Mouse (Mus musculus) skeletal muscle tissue, adult 2 months (tissue): ENCODE results near the gene Dnm3.
"Not testable (repeated sequence)": the region's sequence is repeated elsewhere in the genome, so short reads cannot be mapped to it uniquely, and the experiment has no call there.

Source experiments
- DNase-seq: peaks from one replicate; pipeline ENCODE4 v3.0.0-alpha.2; 2012; ENCODE audit warnings: low read depth, low spot score

The Dnm3 gene

GRCm38 (mm10) chr1:162428904-162429303, 48.9 kb downstream of the Dnm3 start:
- DNase-seq = no peak

DNA sequence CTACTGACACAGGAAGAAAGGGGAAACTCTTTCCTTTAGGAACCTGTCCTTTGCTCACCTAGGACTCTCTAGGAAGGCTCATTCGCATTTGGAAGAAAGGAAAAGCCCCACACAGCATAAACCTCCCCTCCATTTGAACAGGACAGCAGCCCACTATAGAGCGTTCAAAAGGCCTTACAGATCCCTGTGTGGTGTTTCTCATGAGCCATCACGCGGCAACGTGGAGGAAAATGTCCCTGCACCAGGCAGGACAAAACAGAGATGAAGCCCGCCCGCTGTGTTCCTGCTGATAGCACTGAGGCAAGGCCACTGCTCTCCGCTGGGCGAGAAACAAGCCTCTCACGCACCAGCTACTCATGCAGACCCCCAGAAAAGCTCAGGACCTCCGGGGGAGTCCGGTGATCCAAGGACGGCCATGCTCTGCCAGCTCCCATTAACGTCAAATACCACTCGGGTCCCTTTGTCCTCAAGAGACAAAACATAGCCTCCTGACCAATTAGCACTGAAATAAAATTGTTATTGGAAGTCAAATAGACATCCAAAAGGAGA, 51.8 kb downstream of the Dnm3 start:
- DNase-seq = no peak

DNA sequence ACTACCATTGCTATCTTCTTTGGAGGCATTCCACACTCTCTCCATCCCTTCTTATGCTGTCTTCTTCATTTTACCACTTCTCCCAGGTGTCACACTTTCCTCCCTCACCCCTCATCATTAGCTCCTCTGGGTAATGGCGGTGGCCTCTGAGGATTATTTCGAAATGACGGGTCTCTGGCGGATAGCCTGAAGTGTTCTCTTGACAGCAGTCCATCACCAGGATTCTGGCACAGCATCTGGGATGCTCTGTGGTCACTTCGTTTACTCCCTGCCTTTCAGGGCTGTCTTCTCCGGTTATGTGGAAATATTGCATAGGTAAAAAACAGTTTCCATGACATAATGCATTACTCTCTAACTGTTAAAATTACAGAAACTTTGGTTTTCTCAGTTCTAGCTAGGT, 55.0 kb downstream of the Dnm3 start:
- no peak for DNase-seq

DNA sequence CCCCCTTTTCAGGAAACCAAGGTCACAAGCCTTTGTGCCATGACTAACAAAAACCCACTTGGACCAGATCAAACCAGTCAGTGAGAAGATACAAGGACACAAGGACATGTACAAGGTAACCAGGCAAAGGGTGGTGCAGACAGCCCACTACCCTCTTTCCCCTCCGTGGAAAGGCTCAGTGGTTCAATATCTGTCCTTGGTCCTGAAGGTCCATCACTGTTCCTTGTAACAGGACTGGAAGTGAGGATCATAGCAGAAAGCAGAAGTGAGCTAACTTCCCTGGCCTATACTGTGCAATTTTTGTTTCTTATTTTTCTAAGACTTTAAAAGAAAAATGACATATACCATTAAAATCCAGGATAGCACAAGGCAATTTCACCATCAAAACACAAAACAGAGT, 64.0 kb downstream of the Dnm3 start:
- no peak for DNase-seq

GRCm38 (mm10) chr1:162412787-162413429, 64.9 kb downstream of the Dnm3 start:
- DNase-seq = no peak

GRCm38 (mm10) chr1:162410207-162410965, 67.4 kb downstream of the Dnm3 start:
- no peak for DNase-seq

DNA sequence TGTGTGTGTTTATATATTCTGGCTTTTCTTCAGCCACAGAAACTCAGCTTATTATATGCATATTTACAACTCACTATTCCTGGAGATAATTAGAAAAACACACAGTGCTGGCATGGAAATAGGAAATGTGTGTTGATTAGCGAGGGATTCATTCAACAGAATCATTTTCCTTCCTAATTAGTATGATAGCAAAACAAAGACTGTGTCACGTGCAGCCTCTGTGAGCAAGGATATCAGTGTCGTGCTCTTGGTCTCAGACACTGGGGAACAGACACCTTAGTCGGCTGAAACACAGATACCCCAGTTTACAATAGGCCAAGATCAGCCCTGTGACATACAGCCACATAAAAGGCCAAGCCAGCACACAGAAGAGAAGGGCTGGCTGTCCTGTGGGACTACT, 83.3 kb downstream of the Dnm3 start:
- peak; percentile 12 for DNase-seq

- no peak for DNase-seq
Observed at GRCm38 (mm10) chr1:162388442-162389165, 89.2 kb downstream of the Dnm3 start.

DNA sequence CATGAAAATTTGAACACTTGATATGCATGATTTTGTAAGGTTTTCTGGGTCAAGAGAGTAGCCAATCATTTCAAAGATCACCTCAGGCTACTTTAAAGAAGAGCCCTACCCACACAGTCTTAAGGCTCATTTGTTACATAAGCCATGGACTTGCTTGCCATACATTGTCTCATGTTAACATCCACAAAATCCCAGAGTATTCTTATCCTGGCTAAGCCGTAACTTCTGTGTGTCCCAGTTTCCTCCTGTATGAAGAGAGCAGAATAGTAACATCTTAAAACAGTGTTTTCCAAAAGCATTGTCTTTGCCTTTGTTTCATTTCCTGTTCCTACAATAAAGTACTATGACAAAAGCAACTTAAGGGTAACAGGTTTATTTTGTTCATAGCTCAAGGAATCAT, 104.8 kb downstream of the Dnm3 start:
- not testable (repeated sequence) for DNase-seq

- DNase-seq = no peak
Observed at GRCm38 (mm10) chr1:162369726-162370125, 108.1 kb downstream of the Dnm3 start.

GRCm38 (mm10) chr1:162361978-162362377, 115.9 kb downstream of the Dnm3 start:
- DNase-seq = no peak

DNA sequence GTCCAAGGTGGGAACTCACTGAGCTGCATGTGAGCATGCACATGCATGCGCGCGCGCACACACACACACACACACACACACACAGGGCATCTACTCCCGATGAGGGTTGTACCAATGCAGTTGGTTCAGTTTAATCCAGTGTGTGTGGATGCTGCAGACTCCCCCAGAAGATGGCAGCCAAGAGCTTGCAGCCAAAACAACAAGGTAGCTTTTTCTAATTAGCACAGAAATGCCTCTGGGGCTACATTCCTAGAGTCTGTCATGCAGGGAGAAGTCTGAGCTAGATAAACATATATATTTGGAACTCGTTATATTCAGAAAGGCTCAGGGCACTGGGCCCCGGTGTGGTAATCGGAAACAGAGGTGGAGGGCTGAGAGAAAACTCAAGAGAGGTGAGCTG, 118.6 kb downstream of the Dnm3 start:
- DNase-seq = no peak

DNA sequence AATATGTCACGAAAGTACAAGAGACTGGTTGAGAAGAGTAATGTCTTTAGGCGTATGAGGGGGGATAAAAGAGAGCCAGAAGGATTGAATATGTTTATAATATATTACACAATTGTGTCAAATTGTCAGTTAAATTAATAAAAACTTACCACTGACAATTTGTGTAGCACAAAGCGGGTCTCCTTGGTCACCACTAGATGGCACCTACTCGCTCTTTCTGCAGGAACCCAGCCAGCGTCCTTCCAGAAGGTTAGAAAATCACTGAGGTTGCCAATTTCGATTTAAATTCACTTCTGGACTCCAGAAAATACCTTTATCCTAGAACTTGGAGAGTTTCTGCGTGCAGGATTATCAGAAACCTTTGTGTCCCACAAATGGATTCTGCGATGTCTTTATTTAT, 119.8 kb downstream of the Dnm3 start:
- peak; percentile 26 for DNase-seq

- DNase-seq = no peak
Observed at GRCm38 (mm10) chr1:162356481-162356880, 121.4 kb downstream of the Dnm3 start.

- DNase-seq = no peak
Observed at GRCm38 (mm10) chr1:162354780-162355179, 123.1 kb downstream of the Dnm3 start.

GRCm38 (mm10) chr1:162353831-162354230, 124.0 kb downstream of the Dnm3 start:
- no peak for DNase-seq

DNA sequence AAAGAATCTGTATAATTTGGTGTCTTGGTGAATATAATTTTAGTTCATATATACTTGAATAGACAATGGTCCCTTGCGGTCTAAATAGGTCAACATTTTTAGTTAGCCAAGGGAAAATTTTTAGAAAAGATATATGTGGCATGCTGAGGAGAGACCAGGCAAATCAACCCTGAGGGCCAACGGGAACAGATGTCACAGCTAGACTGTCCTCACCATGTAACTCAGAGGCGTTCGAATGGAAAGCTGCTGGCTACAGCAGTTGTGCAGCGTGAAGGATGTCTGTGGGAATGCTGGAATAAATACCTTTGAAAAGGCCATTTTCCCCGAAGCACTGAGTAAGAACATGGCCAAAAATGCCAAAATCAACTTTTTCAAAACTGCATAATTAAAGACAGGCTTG, 128.5 kb downstream of the Dnm3 start:
- no peak for DNase-seq

DNA sequence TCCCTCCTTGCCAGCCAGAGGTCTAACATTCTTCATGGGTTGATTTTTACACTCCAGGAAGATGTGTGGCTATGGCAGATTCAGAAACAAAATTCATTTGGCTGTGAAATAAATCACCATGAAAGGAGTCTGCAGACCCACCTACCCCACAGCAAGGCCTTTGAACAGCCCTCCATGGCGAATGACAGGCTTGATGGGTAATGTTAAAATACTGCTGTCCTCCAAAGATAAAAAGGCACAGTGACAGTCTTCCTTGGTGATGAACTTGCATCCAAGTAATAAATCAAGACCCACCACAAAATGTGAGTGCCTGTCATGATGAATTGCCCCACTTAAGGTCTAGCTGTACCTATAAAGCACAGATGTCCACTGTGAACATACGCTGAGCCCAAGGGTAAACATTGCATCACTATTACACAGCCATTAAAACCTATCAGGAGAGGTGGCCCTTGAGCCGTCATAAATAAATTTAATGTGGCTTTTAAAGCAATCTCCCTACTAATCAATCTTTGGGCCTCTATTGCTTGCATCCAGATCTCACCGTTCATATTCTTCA, 131.3 kb downstream of the Dnm3 start:
- no peak for DNase-seq

GRCm38 (mm10) chr1:162337170-162337569, 140.7 kb downstream of the Dnm3 start:
- no peak for DNase-seq

GRCm38 (mm10) chr1:162336640-162337039, 141.2 kb downstream of the Dnm3 start:
- DNase-seq = peak; percentile 43

DNA sequence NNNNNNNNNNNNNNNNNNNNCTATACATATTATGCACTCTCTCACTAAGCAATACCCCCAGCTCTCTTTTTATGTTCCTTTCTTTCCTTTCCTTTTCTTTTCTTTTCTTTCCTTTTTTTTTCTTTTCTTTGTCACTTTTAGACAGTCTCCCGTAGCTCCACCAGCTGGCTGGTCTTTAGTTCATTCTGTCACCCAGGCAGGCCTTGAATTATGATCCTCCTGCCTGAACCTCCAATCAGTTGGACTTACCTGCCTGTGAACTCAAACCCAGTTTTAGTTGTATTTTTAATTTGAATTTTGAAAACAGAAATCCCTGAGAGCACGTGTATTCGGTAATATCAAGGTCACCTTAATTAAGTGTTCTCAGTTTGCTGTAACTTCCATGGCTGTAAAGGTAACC, 141.6 kb downstream of the Dnm3 start:
- DNase-seq = no peak

DNA sequence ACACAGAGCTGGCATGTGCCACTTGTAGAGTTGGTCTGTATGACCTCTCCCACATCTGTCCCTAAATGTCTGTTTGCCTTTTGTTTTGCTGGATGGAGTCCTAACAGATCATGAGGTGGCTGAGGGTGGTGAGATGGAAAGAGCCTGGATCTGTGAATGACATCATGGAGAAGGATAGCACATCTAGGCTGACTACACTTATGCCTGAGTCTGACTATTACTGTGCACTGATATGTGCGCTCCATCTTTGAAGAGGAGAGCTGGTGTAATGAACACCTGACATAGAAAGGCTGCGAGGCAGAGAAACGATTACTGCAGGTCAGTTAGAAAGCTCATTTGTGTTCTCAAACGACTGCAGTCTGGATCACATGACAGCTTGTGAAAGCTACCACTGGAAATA, 149.2 kb downstream of the Dnm3 start:
- no peak for DNase-seq
